Mouse (Mus musculus): ENCODE measurements at regions not wholly inside any gene's neighbourhood (a gene's known extent, or its start where the extent isn't known, plus 50 kb on each side); places are given as distances from the start of the nearest gene placed in this dataset.
A peak's percentile ranks its signal among the peaks of the same experiment; 100 is the strongest.

GRCm38 (mm10) chr4:12263746-12264145 is 91.9 kb upstream of the Fam92a start:
- no peak for DNase-seq (ENCODE audit: low spot score)

- DNase-seq (ENCODE audit: low spot score) = no peak
These were observed 91.4 kb upstream of the Fam92a start for GRCm38 (mm10) chr4:12263197-12263596.

GRCm38 (mm10) chr4:12247994-12248393 is 76.2 kb upstream of the Fam92a start:
- no peak for DNase-seq (ENCODE audit: low spot score)

GRCm38 (mm10) chr4:12246595-12246994 is 74.8 kb upstream of the Fam92a start:
- no peak for DNase-seq (ENCODE audit: low spot score)

GRCm38 (mm10) chr4:12240941-12241571 is 69.2 kb upstream of the Fam92a start:
- peak; percentile 51 for DNase-seq (ENCODE audit: low spot score)

GRCm38 (mm10) chr4:12230731-12231130 is 58.9 kb upstream of the Fam92a start:
- DNase-seq (ENCODE audit: low spot score) = peak; percentile 8

All from urinary bladder, postnatal 14 days (tissue).